Mouse (Mus musculus) thymus, adult 2 months (tissue): ENCODE data around the gene P2rx6. TPM values are rescaled to one million over a fixed set of nuclear protein-coding genes. Genes with fewer than 3 reads are reported as not detected.
"Not testable (repeated sequence)": the region's sequence is repeated elsewhere in the genome, so short reads cannot be mapped to it uniquely, and the experiment has no call there.

Source experiments
- DNase-seq: peaks from one replicate; pipeline ENCODE4 v3.0.0; 2021
- H3K27ac ChIP-seq: fragments of 200-500 bp; 2 replicates; pipeline ENCODE4 v1.5.1; 2012; ENCODE audit warnings: low read length, control low read depth; ENCODE audit not compliant: control insufficient read depth, insufficient read depth
- H3K27me3 ChIP-seq: fragments of 200-500 bp; 2 replicates; pipeline ENCODE4 v1.6.1; 2012; ENCODE audit warnings: mild to moderate bottlenecking, low read length, moderate library complexity, mixed read lengths; ENCODE audit not compliant: control insufficient read depth, insufficient read depth
- H3K36me3 ChIP-seq: fragments of 200-500 bp; 2 replicates; pipeline ENCODE4 v1.6.1; 2012; ENCODE audit warnings: mild to moderate bottlenecking, low read length, moderate library complexity; ENCODE audit not compliant: control insufficient read depth, insufficient read depth
- H3K4me1 ChIP-seq: fragments of 200-500 bp; replicated peaks from 2 replicates; pipeline ENCODE4 v1.6.1; 2012; ENCODE audit warnings: low read length; ENCODE audit not compliant: control insufficient read depth, insufficient read depth
- H3K4me3 ChIP-seq: fragments of 200-500 bp; 2 replicates; pipeline ENCODE4 v1.5.1; 2012; ENCODE audit warnings: mild to moderate bottlenecking, low read length, control low read depth, moderate library complexity; ENCODE audit not compliant: control insufficient read depth, insufficient read depth
- CTCF ChIP-seq: fragments of 200-500 bp; IDR thresholded peaks from 2 replicates; pipeline ENCODE4 v1.5.1; 2012; ENCODE audit warnings: mild to moderate bottlenecking, control low read depth, low read length, moderate library complexity, borderline replicate concordance; ENCODE audit not compliant: control insufficient read depth, poor library complexity, insufficient read depth; ENCODE audit errors: extremely low read depth
- POLR2A ChIP-seq: fragments of 200-500 bp; IDR thresholded peaks from 2 replicates; pipeline ENCODE4 v1.6.1; 2012; ENCODE audit warnings: mild to moderate bottlenecking, low read length, control low read depth, moderate library complexity; ENCODE audit not compliant: control insufficient read depth, poor library complexity, insufficient read depth; ENCODE audit errors: extremely low read depth
- WGBS: fragments of 180-500 bp; shearing (Covaris S2); methylation state at CpG from one replicate; pipeline ENCODE4 v1.1.7; 2018; 5-methylcytosine and 5-hydroxymethylcytosine counted together
- polyA plus RNA-seq: library from polyadenylated mRNA; depleted of rRNA; stranded (reverse); fragments of >200 nt; gene quantifications from 2 replicates; pipeline ENCODE4 v1.2.3, GENCODE M21; 2012

P2rx6 gene
- polyA plus RNA-seq, 1 experiment = 1.8 TPM

GRCm38 (mm10) chr16:17552837-17553236 is 8.8 kb upstream of the P2rx6 start:
- Histone ChIP-seq H3K4me1 (peaks cover 12% of the 10 kb centered on the region), H3K27me3 (no peaks in the 10 kb centered on the region), H3K27ac (no peak overlapping the region), H3K4me3 (no peak overlapping the region), H3K36me3 (no peaks in the 10 kb centered on the region)
- WGBS = 89% methylated on average over 7 of the region's 7 CpGs
- no peak for TF ChIP-seq CTCF
- DNase-seq = no peak

GRCm38 (mm10) chr16:17553910-17554685 is 7.6 kb upstream of the P2rx6 start:
- Histone ChIP-seq H3K27me3 (no peaks in the 10 kb centered on the region), H3K4me1 (peaks cover 16% of the 10 kb centered on the region), H3K27ac (peak overlapping the region; percentile 9; the same call in 1 of the 2 replicates), H3K4me3 (peak overlapping the region; percentile 28), H3K36me3 (no peaks in the 10 kb centered on the region)
- WGBS = 14% methylated on average over 18 of the region's 18 CpGs
- TF ChIP-seq CTCF (no peak), POLR2A (no peak)
- DNase-seq = peak; percentile 71

GRCm38 (mm10) chr16:17554702-17555101 is 7.0 kb upstream of the P2rx6 start:
- H3K36me3 ChIP-seq, H3K4me3 ChIP-seq, DNase-seq, H3K27me3 ChIP-seq: not testable (repeated sequence)
- peaks cover 16% of the 10 kb centered on the region for H3K4me1 ChIP-seq
- 60% methylated on average over 4 of the region's 4 CpGs for WGBS
- 0 out of 2 replicates have a peak overlapping the region, but pooled peaks have one; percentile 9 for H3K27ac ChIP-seq

GRCm38 (mm10) chr16:17556180-17556579 is 5.5 kb upstream of the P2rx6 start:
- 87% methylated on average over 4 of the region's 4 CpGs for WGBS
- no peak for DNase-seq
- TF ChIP-seq CTCF (no peak), POLR2A (no peak)
- Histone ChIP-seq H3K4me3 (no peak overlapping the region), H3K27ac (no peak overlapping the region), H3K27me3 (no peaks in the 10 kb centered on the region; the same call in 1 of the 2 replicates), H3K36me3 (no peaks in the 10 kb centered on the region), H3K4me1 (peaks cover 16% of the 10 kb centered on the region)

- WGBS = 68% methylated on average over 4 of the region's 4 CpGs
- Histone ChIP-seq H3K27me3 (peaks cover 2% of the 10 kb centered on the region; the same call in 1 of the 2 replicates), H3K4me3 (no peak overlapping the region), H3K36me3 (no peaks in the 10 kb centered on the region), H3K27ac (no peak overlapping the region), H3K4me1 (peaks cover 16% of the 10 kb centered on the region)
- DNase-seq = no peak
- TF ChIP-seq CTCF (no peak), POLR2A (no peak)
These were observed 4.8 kb upstream of the P2rx6 start for GRCm38 (mm10) chr16:17556907-17557306.

- peak; percentile 63 for DNase-seq
- Histone ChIP-seq H3K27me3 (peaks cover 7% of the 10 kb centered on the region; the same call in 1 of the 2 replicates), H3K36me3 (no peaks in the 10 kb centered on the region), H3K27ac (no peak overlapping the region), H3K4me3 (no peak overlapping the region), H3K4me1 (peaks cover 16% of the 10 kb centered on the region)
- TF ChIP-seq CTCF (peak; percentile 87; the same call in 1 of the 2 replicates), POLR2A (no peak)
- 10% methylated on average over 5 of the region's 5 CpGs for WGBS
These were observed 3.7 kb upstream of the P2rx6 start for GRCm38 (mm10) chr16:17557947-17558480.
